Mouse (Mus musculus): ENCODE measurements around the gene Ube2v1. TPM values are rescaled to one million over a fixed set of nuclear protein-coding genes. Genes with fewer than 3 reads are reported as not detected.

The Ube2v1 gene
- polyA plus RNA-seq, 1 experiment from 2014 or later = 351 TPM

GRCm38 (mm10) chr2:167565312-167565656 is 66.6 kb downstream of the Ube2v1 start:
- ATAC-seq (ENCODE audit: low FRiP score) = no peak
- Histone ChIP-seq H3K27me3 (replicated peaks) (peaks cover 2% of the 10 kb centered on the region; the same call in 1 of the 2 replicates), H3K4me3 (replicated peaks) (no peak overlapping the region), H3K4me2 (peak overlapping the region; percentile 44), H3K27ac (replicated peaks) (peak overlapping the region; percentile 69; the same call in 1 of the 2 replicates), H3K9me3 (replicated peaks) (no peaks in the 10 kb centered on the region), H3K9ac (replicated peaks) (no peak overlapping the region), H3K36me3 (no peaks in the 10 kb centered on the region), H3K4me1 (peaks cover 30% of the 10 kb centered on the region)
- 81% methylated on average over 3 of the region's 3 CpGs for WGBS

- Histone ChIP-seq H3K36me3 (no peaks in the 10 kb centered on the region), H3K9me3 (replicated peaks) (no peaks in the 10 kb centered on the region), H3K27ac (replicated peaks) (no peak overlapping the region), H3K4me3 (replicated peaks) (no peak overlapping the region), H3K4me1 (peaks cover 31% of the 10 kb centered on the region), H3K4me2 (no peak overlapping the region), H3K27me3 (replicated peaks) (peaks cover 8% of the 10 kb centered on the region; the same call in 1 of the 2 replicates), H3K9ac (replicated peaks) (no peak overlapping the region)
- 83% methylated on average over 13 of the region's 13 CpGs for WGBS
- ATAC-seq (ENCODE audit: low FRiP score) = no peak; the same call in 1 of the 2 replicates
Measured at GRCm38 (mm10) chr2:167564551-167565311, 67.2 kb downstream of the Ube2v1 start.

GRCm38 (mm10) chr2:167563703-167564102 is 68.2 kb downstream of the Ube2v1 start:
- ATAC-seq (ENCODE audit: low FRiP score) = no peak
- Histone ChIP-seq H3K9ac (replicated peaks) (no peak overlapping the region), H3K9me3 (replicated peaks) (no peaks in the 10 kb centered on the region), H3K4me2 (no peak overlapping the region), H3K36me3 (no peaks in the 10 kb centered on the region), H3K27me3 (replicated peaks) (peaks cover 10% of the 10 kb centered on the region; the same call in 1 of the 2 replicates), H3K27ac (replicated peaks) (no peak overlapping the region), H3K4me3 (replicated peaks) (no peak overlapping the region), H3K4me1 (peaks cover 37% of the 10 kb centered on the region)
- WGBS = 38% methylated on average over 12 of the region's 12 CpGs

- no peak for ATAC-seq (ENCODE audit: low FRiP score)
- Histone ChIP-seq H3K27me3 (replicated peaks) (peaks cover 10% of the 10 kb centered on the region; the same call in 1 of the 2 replicates), H3K9me3 (replicated peaks) (no peaks in the 10 kb centered on the region), H3K4me1 (peaks cover 37% of the 10 kb centered on the region), H3K9ac (replicated peaks) (no peak overlapping the region), H3K4me2 (no peak overlapping the region), H3K4me3 (replicated peaks) (no peak overlapping the region), H3K27ac (replicated peaks) (no peak overlapping the region), H3K36me3 (no peaks in the 10 kb centered on the region)
- 81% methylated on average over 5 of the region's 5 CpGs for WGBS
Measured at GRCm38 (mm10) chr2:167563035-167563434, 68.9 kb downstream of the Ube2v1 start.

GRCm38 (mm10) chr2:167562101-167562500 is 69.8 kb downstream of the Ube2v1 start:
- ATAC-seq (ENCODE audit: low FRiP score) = no peak
- no peak overlapping the region for H3K9ac ChIP-seq (replicated peaks)
- 28% methylated on average over 8 of the region's 8 CpGs for WGBS

GRCm38 (mm10) chr2:167559413-167559812 is 72.5 kb downstream of the Ube2v1 start:
- H3K4me3 ChIP-seq (replicated peaks) = 0 out of 2 replicates have a peak overlapping the region, but pooled peaks have one; percentile 7
- peak overlapping the region; percentile 31; the same call in 1 of the 2 replicates for H3K9ac ChIP-seq (replicated peaks)
- ATAC-seq (ENCODE audit: low FRiP score) = 0 out of 2 replicates have a peak, but pooled peaks have one; percentile 47

More at GRCm38 (mm10) chr2:167562101-167562500, 69.8 kb downstream of the Ube2v1 start:
- peaks cover 37% of the 10 kb centered on the region for H3K4me1 ChIP-seq
- 0 out of 2 replicates have a peak overlapping the region, but pooled peaks have one; percentile 18 for H3K27ac ChIP-seq (replicated peaks)
- H3K4me2 ChIP-seq = no peak overlapping the region
- no peak overlapping the region for H3K4me3 ChIP-seq (replicated peaks)
- H3K27me3 ChIP-seq (replicated peaks) = peaks cover 10% of the 10 kb centered on the region; the same call in 1 of the 2 replicates
- no peaks in the 10 kb centered on the region for H3K9me3 ChIP-seq (replicated peaks)
- H3K36me3 ChIP-seq = no peaks in the 10 kb centered on the region

More at GRCm38 (mm10) chr2:167559413-167559812, 72.5 kb downstream of the Ube2v1 start:
- WGBS = 15% methylated on average over 27 of the region's 27 CpGs
- peak overlapping the region; percentile 51 for H3K4me2 ChIP-seq
- H3K9me3 ChIP-seq (replicated peaks) = no peaks in the 10 kb centered on the region
- no peak overlapping the region for H3K27ac ChIP-seq (replicated peaks)
- H3K4me1 ChIP-seq = peaks cover 26% of the 10 kb centered on the region
- no peaks in the 10 kb centered on the region for H3K36me3 ChIP-seq
- peaks cover 10% of the 10 kb centered on the region; the same call in 1 of the 2 replicates for H3K27me3 ChIP-seq (replicated peaks)

Small RNA genes within 50 kb of the gene (microRNA-seq; reads per million reads assigned to microRNA genes)
- gene Gm22355 = not detected

Other genes starting within 250 kb of the Ube2v1 start
- gene Slc9a8, start 210.4 kb downstream of the Ube2v1 start, polyA plus RNA-seq (2015; fragmentation: Nextera tagmentation; extraction: Ambion mirVana) = 21.2 and 22.1 TPM in 2 replicates
- gene Rnf114, start 139.4 kb downstream of the Ube2v1 start, polyA plus RNA-seq (2015; fragmentation: Nextera tagmentation; extraction: Ambion mirVana) = 98.4 and 106 TPM in 2 replicates
- gene Spata2, start 139.2 kb downstream of the Ube2v1 start, polyA plus RNA-seq (2015; fragmentation: Nextera tagmentation; extraction: Ambion mirVana) = 27.0 and 28.6 TPM in 2 replicates
- gene Snai1, start 93.9 kb downstream of the Ube2v1 start, polyA plus RNA-seq (2015; fragmentation: Nextera tagmentation; extraction: Ambion mirVana) = 6.3 and 8.6 TPM in 2 replicates
- 8.0 and 13.8 TPM in 2 replicates for gene Gm20431, start 29.4 kb upstream of the Ube2v1 start, polyA plus RNA-seq (2015; fragmentation: Nextera tagmentation; extraction: Ambion mirVana)
- gene Cebpb, start 56.8 kb upstream of the Ube2v1 start, polyA plus RNA-seq (2015; fragmentation: Nextera tagmentation; extraction: Ambion mirVana) = 2.5 and 3.4 TPM in 2 replicates
- gene Tmem189, start 57.7 kb upstream of the Ube2v1 start, polyA plus RNA-seq (2015; fragmentation: Nextera tagmentation; extraction: Ambion mirVana) = 41.4 and 44.1 TPM in 2 replicates

Measured in neural tube, embryonic 15.5 days (tissue).